Mouse (Mus musculus): ENCODE data around the gene Gm20388.

Gene Gm20388

GRCm38 (mm10) chr8:120016424-120016823 is 105.8 kb downstream of the Gm20388 start:
- DNase-seq: no peak

GRCm38 (mm10) chr8:120017349-120017748 is 106.7 kb downstream of the Gm20388 start:
- DNase-seq: no peak

- no peak for DNase-seq
Measured at GRCm38 (mm10) chr8:120017786-120018185, 107.1 kb downstream of the Gm20388 start.

GRCm38 (mm10) chr8:120018379-120018778 is 107.7 kb downstream of the Gm20388 start:
- no peak for DNase-seq

- DNase-seq: no peak
Measured at GRCm38 (mm10) chr8:120019297-120019696, 108.7 kb downstream of the Gm20388 start.

DNA sequence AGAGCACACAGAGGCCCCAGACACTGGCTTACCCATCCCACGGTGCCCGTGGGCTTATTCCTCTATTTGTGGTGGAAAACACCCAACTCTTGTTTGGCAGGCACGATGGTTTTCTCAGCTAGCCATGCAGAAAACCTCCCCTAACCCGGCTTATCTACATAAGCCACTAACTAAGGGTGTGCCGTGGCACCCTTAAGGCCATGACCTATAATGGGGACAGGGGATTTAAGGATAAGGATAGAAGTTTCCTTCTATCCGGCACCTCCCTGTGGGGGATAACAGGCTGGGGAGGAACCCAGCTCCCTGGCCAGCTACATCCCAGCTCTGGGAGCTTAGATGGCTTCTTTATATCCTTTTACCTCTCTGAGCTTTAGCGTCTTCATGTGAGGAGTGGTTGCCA is 109.7 kb downstream of the Gm20388 start:
- DNase-seq: no peak

- DNase-seq: no peak
Measured at GRCm38 (mm10) chr8:120026199-120026598, 115.6 kb downstream of the Gm20388 start.

DNA sequence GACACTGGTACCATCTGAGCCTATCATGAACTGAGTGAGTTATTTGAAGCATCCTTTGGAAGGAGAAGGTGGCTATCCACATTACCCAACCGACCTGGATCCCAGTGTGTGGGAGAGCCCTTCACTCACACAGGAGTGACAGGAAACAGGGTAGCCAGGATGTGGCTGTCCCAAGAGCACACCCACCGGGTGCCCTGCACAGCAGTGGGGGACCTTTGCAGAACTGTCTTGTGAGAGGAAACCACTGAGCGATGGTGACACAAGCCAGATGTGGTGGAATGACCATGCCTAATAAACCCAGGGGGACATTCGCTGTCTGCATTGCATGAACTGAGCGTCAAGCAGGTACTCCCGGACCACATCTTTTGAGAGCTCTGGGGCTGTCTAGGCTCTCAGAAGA is 116.3 kb downstream of the Gm20388 start:
- no peak for DNase-seq

DNA sequence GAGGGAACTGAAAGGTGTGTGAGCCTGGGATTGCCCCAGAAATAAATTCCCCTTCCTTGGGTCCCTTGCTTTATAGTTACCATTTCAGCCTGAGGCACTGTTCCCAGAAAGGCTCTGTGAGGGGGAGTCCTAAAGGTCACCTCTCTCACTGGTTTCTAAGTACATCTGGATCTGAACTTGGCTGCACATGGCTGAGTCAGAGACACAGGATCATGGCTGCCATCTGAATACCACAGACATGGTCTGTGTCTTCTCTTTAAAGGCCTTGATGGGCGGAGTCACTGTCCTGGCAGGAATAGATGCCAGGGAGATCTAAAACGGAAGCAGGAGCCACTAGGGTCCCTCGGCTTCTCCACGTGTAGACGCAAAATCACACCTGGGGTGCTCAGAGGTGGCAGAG is 119.8 kb downstream of the Gm20388 start:
- DNase-seq: no peak

- no peak for DNase-seq
Measured at GRCm38 (mm10) chr8:120032549-120033208, 122.0 kb downstream of the Gm20388 start.

GRCm38 (mm10) chr8:120034471-120034870 is 123.8 kb downstream of the Gm20388 start:
- no peak for DNase-seq

DNA sequence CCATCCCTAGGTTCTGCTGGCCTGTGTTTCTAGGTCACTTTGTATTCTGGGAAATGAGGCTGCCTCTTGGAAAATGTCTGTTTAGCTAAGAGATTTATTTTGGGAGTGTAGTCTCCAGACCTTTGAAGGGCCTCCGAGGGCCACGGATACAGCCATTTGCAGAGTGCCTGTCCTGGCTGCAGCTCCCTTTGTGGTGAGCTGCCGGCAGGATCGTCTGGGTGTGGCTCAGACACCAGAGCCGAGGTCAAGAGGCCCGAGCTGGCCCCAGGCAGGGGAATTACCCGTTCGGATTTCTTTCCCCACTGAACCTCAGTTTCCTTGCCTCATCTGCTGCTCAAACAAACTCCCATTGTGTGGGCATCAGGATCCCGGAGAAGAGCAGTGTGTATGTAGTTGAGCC is 125.5 kb downstream of the Gm20388 start:
- no peak for DNase-seq

- DNase-seq: no peak
Measured at GRCm38 (mm10) chr8:120036578-120036977, 125.9 kb downstream of the Gm20388 start.

DNA sequence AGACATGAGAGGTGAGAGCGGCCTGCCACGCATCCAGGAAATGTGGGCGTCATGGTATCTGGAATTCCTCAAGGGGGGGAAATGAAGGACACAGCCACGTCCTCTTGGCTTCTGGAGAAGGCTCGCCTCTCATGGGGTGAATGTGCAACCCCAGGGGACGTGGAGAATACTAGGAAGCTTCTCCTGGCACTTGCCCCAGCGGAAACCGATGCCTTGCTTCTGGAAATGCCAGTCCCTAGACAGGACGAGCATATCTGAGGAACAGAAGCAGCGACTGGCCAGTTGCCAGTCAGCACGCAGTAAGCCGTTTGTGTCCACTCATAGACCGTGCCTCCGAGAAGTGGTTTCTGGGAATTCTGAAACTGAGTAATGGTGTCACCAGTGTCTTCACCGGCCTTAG is 126.6 kb downstream of the Gm20388 start:
- DNase-seq: peak; percentile 52

- DNase-seq: no peak
Measured at GRCm38 (mm10) chr8:120037611-120038010, 127.0 kb downstream of the Gm20388 start.

- DNase-seq: no peak
Measured at GRCm38 (mm10) chr8:120038741-120039140, 128.1 kb downstream of the Gm20388 start.

DNA sequence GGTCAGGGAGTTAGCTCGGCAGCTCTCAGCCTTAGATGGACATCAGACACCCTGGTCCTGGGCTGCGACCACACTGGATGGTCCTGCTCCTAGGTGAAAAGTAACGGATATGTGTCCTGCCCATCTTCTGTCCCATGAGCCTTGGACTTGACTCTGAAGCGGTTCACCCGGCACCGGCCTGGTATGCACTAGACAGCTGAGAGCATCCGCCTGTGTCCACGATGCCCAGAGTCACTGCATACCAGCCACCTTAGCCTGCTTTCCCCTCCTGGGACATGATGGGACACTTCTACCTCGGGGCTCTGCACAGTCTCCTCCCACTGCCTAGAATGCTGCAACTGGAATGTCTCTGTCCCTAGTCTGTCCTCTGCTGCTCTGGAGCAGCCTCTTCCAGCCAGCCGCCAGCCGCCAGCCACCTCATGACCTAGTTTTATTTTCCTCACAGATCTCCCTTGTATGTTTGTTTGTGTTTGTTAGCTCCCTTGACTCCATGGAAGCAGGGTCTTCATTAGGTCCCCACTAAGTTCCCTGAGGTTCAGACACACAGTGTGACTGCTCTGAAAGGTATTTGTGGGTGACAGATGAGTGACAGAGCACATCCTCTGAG is 128.8 kb downstream of the Gm20388 start:
- no peak for DNase-seq

DNA sequence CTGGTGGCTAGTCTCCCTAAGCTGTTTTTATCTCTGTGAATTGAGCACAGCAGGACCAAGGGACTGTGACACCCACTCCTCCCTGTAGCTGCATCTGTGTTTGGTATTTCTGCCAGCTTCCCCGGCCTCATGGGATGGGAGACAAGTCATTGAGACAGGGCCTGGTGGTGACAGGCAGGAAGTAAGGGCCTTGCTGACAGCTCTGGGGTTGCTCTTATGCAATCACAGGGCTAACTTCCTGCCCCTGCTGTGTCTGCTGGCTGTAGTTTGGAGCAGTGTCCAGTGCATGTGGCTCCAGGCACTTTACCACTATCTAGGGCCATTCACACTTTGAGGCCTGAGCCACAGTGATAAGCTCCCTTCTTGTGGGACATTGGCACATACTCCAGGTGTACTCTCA is 130.2 kb downstream of the Gm20388 start:
- DNase-seq: peak; percentile 59

- DNase-seq: no peak
Measured at GRCm38 (mm10) chr8:120042542-120043312, 132.1 kb downstream of the Gm20388 start.

GRCm38 (mm10) chr8:120044907-120045306 is 134.3 kb downstream of the Gm20388 start:
- no peak for DNase-seq

GRCm38 (mm10) chr8:120045471-120045870 is 134.8 kb downstream of the Gm20388 start:
- no peak for DNase-seq

- DNase-seq: peak; percentile 69
Measured at GRCm38 (mm10) chr8:120046258-120047020, 135.8 kb downstream of the Gm20388 start.

GRCm38 (mm10) chr8:120049949-120050348 is 139.3 kb downstream of the Gm20388 start:
- no peak for DNase-seq
